Mouse (Mus musculus) c-Kit-positive CD71-positive TER-119-negative erythroid progenitor cells, embryonic 14.5 days (primary cell): ENCODE results near the gene Gm26620.
A peak's percentile ranks its signal among the peaks of the same experiment; 100 is the strongest.

ENCODE experiments used
- DNase-seq: peaks from one replicate; pipeline ENCODE4 v3.0.0-alpha.2; 2013; ENCODE audit warnings: low read depth

Gene Gm26620

GRCm38 (mm10) chr1:170884978-170885561 is at the start of gene Gm26620, which contains the start of gene Dusp12:
TSS of gene Gm26620 (plus strand) at chr1:170885065.
TSS of gene Dusp12 (minus strand) at chr1:170885540.
- peak; percentile 83 for DNase-seq

- DNase-seq = no peak
Observed at GRCm38 (mm10) chr1:170839685-170840084, 45.2 kb upstream of the Gm26620 start.

- no peak for DNase-seq
Observed at GRCm38 (mm10) chr1:170844380-170844779, 40.5 kb upstream of the Gm26620 start.

- DNase-seq = peak; percentile 84
Observed at GRCm38 (mm10) chr1:170845448-170846307, 39.2 kb upstream of the Gm26620 start.

- no peak for DNase-seq
Observed at GRCm38 (mm10) chr1:170850007-170850406, 34.9 kb upstream of the Gm26620 start.

GRCm38 (mm10) chr1:170850637-170851624 is 33.9 kb upstream of the Gm26620 start:
- no peak for DNase-seq

GRCm38 (mm10) chr1:170853604-170854003 is 31.3 kb upstream of the Gm26620 start:
- DNase-seq = no peak

GRCm38 (mm10) chr1:170855056-170855760 is 29.7 kb upstream of the Gm26620 start:
- no peak for DNase-seq

- no peak for DNase-seq
Observed at GRCm38 (mm10) chr1:170857369-170857768, 27.5 kb upstream of the Gm26620 start.

GRCm38 (mm10) chr1:170858872-170859271 is 26.0 kb upstream of the Gm26620 start:
- no peak for DNase-seq

- DNase-seq = no peak
Observed at GRCm38 (mm10) chr1:170861671-170862434, 23.0 kb upstream of the Gm26620 start.

- DNase-seq = no peak
Observed at GRCm38 (mm10) chr1:170862435-170862717, 22.5 kb upstream of the Gm26620 start.

- no peak for DNase-seq
Observed at GRCm38 (mm10) chr1:170863033-170863432, 21.8 kb upstream of the Gm26620 start.

GRCm38 (mm10) chr1:170864234-170864633 is 20.6 kb upstream of the Gm26620 start:
- DNase-seq = no peak

- no peak for DNase-seq
Observed at GRCm38 (mm10) chr1:170864754-170865153, 20.1 kb upstream of the Gm26620 start.

GRCm38 (mm10) chr1:170865406-170865805 is 19.5 kb upstream of the Gm26620 start:
- DNase-seq = no peak

GRCm38 (mm10) chr1:170866992-170867690 is 17.7 kb upstream of the Gm26620 start:
- no peak for DNase-seq

- peak; percentile 91 for DNase-seq
Observed at GRCm38 (mm10) chr1:170867691-170868105, 17.2 kb upstream of the Gm26620 start, which contains the start of gene Atf6. TSS of gene Atf6 (minus strand) at chr1:170867771.

GRCm38 (mm10) chr1:170868107-170868904 is 16.6 kb upstream of the Gm26620 start:
- DNase-seq = peak; percentile 74
